21 mouse cellular contexts compared by ENCODE assay signal in the genomic region with DNA sequence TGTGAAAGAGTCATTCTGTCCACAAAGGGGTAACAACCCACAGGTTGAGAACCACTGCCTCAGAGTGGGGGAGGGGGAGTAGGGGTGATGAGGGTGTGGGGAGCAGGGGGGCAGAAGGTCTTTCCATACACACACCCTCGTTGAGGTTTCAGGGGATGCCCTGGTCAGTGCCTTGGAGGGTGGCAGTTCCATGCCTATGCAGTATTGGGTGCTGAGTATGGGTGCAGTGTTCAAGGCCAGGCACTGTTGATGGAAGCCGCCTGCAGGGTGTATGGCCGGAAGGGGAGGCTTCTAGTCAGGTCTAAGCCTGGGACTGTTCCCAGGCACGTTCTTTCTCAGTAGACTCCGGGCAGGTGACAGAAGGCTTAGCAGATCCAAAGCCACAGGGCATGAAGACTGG.
DNase-seq lines count a peak whose midpoint lies in the region; ATAC-seq lines count a peak whose summit lies in the region.
"Had no signal": no experiment of that assay in that cellular context is flagged by ENCODE, and none has a peak within 500 bp of the region (broad histone marks: within the 10 kb centered on the region; RNA-seq: fewer than 3 reads in every experiment).

No protein-coding gene starts in this region.

- no peak overlapping the region for H3K27ac ChIP-seq in embryonic facial prominence, embryonic 11.5 days (replicated peaks; ENCODE audit: low read depth, low read length)
- no peak overlapping the region for H3K27ac ChIP-seq in embryonic facial prominence, embryonic 10.5 days (replicated peaks)
- no peak overlapping the region for H3K27ac ChIP-seq in heart, embryonic 13.5 days (replicated peaks)
- 0 out of 2 replicates have a peak overlapping the region, but pooled peaks have one; percentile 1 for H3K27ac ChIP-seq in midbrain, embryonic 10.5 days (replicated peaks)
- no peak overlapping the region for H3K27ac ChIP-seq in midbrain, embryonic 14.5 days (replicated peaks; ENCODE audit: low read depth, low read length)

- H3K4me1 ChIP-seq in embryonic facial prominence, embryonic 11.5 days (ENCODE audit: control insufficient read depth, insufficient read depth, low read length): no peaks in the 10 kb centered on the region
- H3K4me1 ChIP-seq in embryonic facial prominence, embryonic 10.5 days: peaks cover 15% of the 10 kb centered on the region
- H3K4me1 ChIP-seq in heart, embryonic 13.5 days: no peaks in the 10 kb centered on the region
- H3K4me1 ChIP-seq in midbrain, embryonic 10.5 days: peaks cover 21% of the 10 kb centered on the region
- peaks cover 7% of the 10 kb centered on the region for H3K4me1 ChIP-seq in midbrain, embryonic 14.5 days (ENCODE audit: control insufficient read depth, insufficient read depth, low read length)

- intact Hi-C loops in heart, postnatal 25 days (cut with DNase I): no loop called here

- DNase-seq in embryonic facial prominence, embryonic 11.5 days (ENCODE audit: low spot score): no peak
- DNase-seq in embryonic facial prominence, embryonic 10.5 days (ENCODE audit: low spot score): no peak
- DNase-seq in heart, adult 11 months: peak; percentile 67
- DNase-seq in heart, adult 9 months (ENCODE audit: low spot score in 2 of 2): no peak
- DNase-seq in heart, postnatal 25 days (ENCODE audit: low spot score): no peak
- no peak for DNase-seq in midbrain, embryonic 10.5 days (ENCODE audit: low spot score)
- DNase-seq in midbrain, embryonic 14.5 days: no peak
- DNase-seq: adrenal gland, adult 2 months; adrenal gland, adult 8-10 months; adrenal gland, postnatal 10 days; adrenal gland, postnatal 14 days; adrenal gland, postnatal 25 days; adrenal gland, postnatal 36 days; B cell, adult 2 months; cerebellum, adult 11 months; cerebellum, adult 11-12 months had no signal

- H3K4me2 ChIP-seq in embryonic facial prominence, embryonic 11.5 days (ENCODE audit: low read depth, low read length): no peak overlapping the region
- no peak overlapping the region for H3K4me2 ChIP-seq in heart, embryonic 13.5 days
- H3K4me2 ChIP-seq in midbrain, embryonic 14.5 days (ENCODE audit: low read length): no peak overlapping the region

- 0 out of 2 replicates have a peak, but pooled peaks have one; percentile 52 for ATAC-seq in embryonic facial prominence, embryonic 11.5 days (replicated peaks; ENCODE audit: insufficient number of reproducible peaks, low FRiP score, low TSS enrichment, low read depth)
- ATAC-seq in heart, embryonic 13.5 days (ENCODE audit: extremely low read depth, insufficient number of reproducible peaks, low FRiP score, low TSS enrichment): peak; percentile 46
- ATAC-seq in midbrain, embryonic 14.5 days (ENCODE audit: low FRiP score, low TSS enrichment): no peak
- ATAC-seq: activated CD4-positive, CD25-positive, alpha-beta regulatory T cell, adult 4 months; CD4-positive, CD25-positive, alpha-beta regulatory T cell, adult 4 months; Patski had no signal

- no peak overlapping the region for H3K4me3 ChIP-seq in embryonic facial prominence, embryonic 11.5 days (ENCODE audit: low read depth, low read length)
- no peak overlapping the region for H3K4me3 ChIP-seq in embryonic facial prominence, embryonic 10.5 days
- H3K4me3 ChIP-seq in heart, embryonic 13.5 days: no peak overlapping the region
- H3K4me3 ChIP-seq in midbrain, embryonic 10.5 days: no peak overlapping the region
- no peak overlapping the region for H3K4me3 ChIP-seq in midbrain, embryonic 14.5 days (replicated peaks; ENCODE audit: low read depth, low read length)

- no peaks in the 10 kb centered on the region for H3K36me3 ChIP-seq in embryonic facial prominence, embryonic 11.5 days (replicated peaks; ENCODE audit: control insufficient read depth, insufficient read depth, low read depth, low read length)
- no peaks in the 10 kb centered on the region for H3K36me3 ChIP-seq in embryonic facial prominence, embryonic 10.5 days (replicated peaks)
- H3K36me3 ChIP-seq in heart, embryonic 13.5 days: no peaks in the 10 kb centered on the region
- H3K36me3 ChIP-seq in midbrain, embryonic 10.5 days: no peaks in the 10 kb centered on the region
- no peaks in the 10 kb centered on the region for H3K36me3 ChIP-seq in midbrain, embryonic 14.5 days (ENCODE audit: control insufficient read depth, insufficient read depth, low read length)
- H3K36me3 ChIP-seq: G1E had no signal

- no peaks in the 10 kb centered on the region for H3K9me3 ChIP-seq in embryonic facial prominence, embryonic 11.5 days (replicated peaks; ENCODE audit: control insufficient read depth, low read length)
- no peaks in the 10 kb centered on the region for H3K9me3 ChIP-seq in embryonic facial prominence, embryonic 10.5 days
- H3K9me3 ChIP-seq in heart, embryonic 13.5 days: no peaks in the 10 kb centered on the region
- H3K9me3 ChIP-seq in midbrain, embryonic 10.5 days (replicated peaks): no peaks in the 10 kb centered on the region
- H3K9me3 ChIP-seq in midbrain, embryonic 14.5 days (ENCODE audit: control insufficient read depth, low read length): no peaks in the 10 kb centered on the region
- H3K9me3 ChIP-seq: G1E had no signal

- no peaks in the 10 kb centered on the region for H3K27me3 ChIP-seq in embryonic facial prominence, embryonic 11.5 days (ENCODE audit: control insufficient read depth, insufficient read depth, low read length)
- peaks cover 39% of the 10 kb centered on the region for H3K27me3 ChIP-seq in embryonic facial prominence, embryonic 10.5 days (replicated peaks; ENCODE audit: low read depth, poor library complexity, severe bottlenecking)
- H3K27me3 ChIP-seq in heart, embryonic 13.5 days (replicated peaks): peaks cover 42% of the 10 kb centered on the region
- H3K27me3 ChIP-seq in midbrain, embryonic 10.5 days (ENCODE audit: low read depth, poor library complexity, severe bottlenecking): peaks cover 26% of the 10 kb centered on the region
- no peaks in the 10 kb centered on the region; the same call in 1 of the 2 replicates for H3K27me3 ChIP-seq in midbrain, embryonic 14.5 days (ENCODE audit: control insufficient read depth, insufficient read depth, low read length)
- H3K27me3 ChIP-seq: Patski had no signal

- 67% methylated on average over 5 of the region's 5 CpGs for WGBS in embryonic facial prominence, embryonic 11.5 days
- WGBS in embryonic facial prominence, embryonic 10.5 days: 69% methylated on average over 5 of the region's 5 CpGs
- WGBS in heart, embryonic 13.5 days: 63% methylated on average over 5 of the region's 5 CpGs
- WGBS in midbrain, embryonic 10.5 days: 70% methylated on average over 5 of the region's 5 CpGs
- WGBS in midbrain, embryonic 14.5 days: 59% methylated on average over 5 of the region's 5 CpGs

- no peak overlapping the region for H3K9ac ChIP-seq in embryonic facial prominence, embryonic 11.5 days (replicated peaks; ENCODE audit: low read length)
- H3K9ac ChIP-seq in heart, embryonic 13.5 days: no peak overlapping the region
- no peak overlapping the region for H3K9ac ChIP-seq in midbrain, embryonic 14.5 days (replicated peaks; ENCODE audit: low read length)
